ENCODE assay signal across 9 mouse cellular contexts in the genomic region with DNA sequence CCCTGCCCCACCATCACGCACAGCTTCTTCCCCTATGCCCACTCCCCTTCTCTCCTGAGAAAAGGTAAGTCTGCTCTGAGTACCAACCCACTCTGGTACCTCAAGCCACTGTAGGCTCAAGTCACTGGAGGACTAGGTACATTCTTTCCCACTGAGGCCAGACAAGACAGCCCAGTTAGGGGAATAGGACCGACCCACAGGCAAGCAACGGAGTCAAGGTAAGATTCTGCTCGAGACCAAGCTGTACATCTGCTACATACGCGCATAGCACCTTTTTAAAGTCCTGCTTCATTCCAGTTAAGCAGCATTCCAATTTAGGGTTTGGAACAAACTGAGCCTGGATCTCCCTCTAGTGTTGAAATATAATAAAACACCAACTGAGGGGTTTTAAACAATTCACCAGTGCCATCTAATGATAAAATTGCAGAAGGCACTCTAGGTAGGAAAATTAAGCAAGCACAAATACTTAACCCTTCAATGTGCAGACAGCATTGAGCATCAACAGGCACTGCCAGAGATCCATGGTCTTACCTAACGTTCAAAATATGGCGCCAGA. TPM values are rescaled to one million over a fixed set of nuclear protein-coding genes. Genes with fewer than 3 reads are reported as not detected.
A peak's percentile ranks its signal among the peaks of the same experiment; 100 is the strongest.
DNase-seq lines count a peak whose midpoint lies in the region; ATAC-seq and TF ChIP-seq lines count a peak whose summit lies in the region.
"Had no signal": no experiment of that assay in that cellular context is flagged by ENCODE, and none has a peak within 500 bp of the region (broad histone marks: within the 10 kb centered on the region; RNA-seq: fewer than 3 reads in every experiment).

No protein-coding gene starts in this region.

- H3K9me3 ChIP-seq in ES-E14 (ENCODE audit: control insufficient read depth, insufficient read depth, low read depth, low read length) = peaks cover 3% of the 10 kb centered on the region; the same call in 1 of the 2 replicates
- no peaks in the 10 kb centered on the region for H3K9me3 ChIP-seq in embryonic facial prominence, embryonic 13.5 days
- H3K9me3 ChIP-seq in intestine, embryonic 15.5 days = no peaks in the 10 kb centered on the region

- no peak overlapping the region for H3K4me2 ChIP-seq in embryonic facial prominence, embryonic 13.5 days
- no peak overlapping the region for H3K4me2 ChIP-seq in intestine, embryonic 15.5 days (replicated peaks)

- H3K4me3 ChIP-seq in ES-E14 (ENCODE audit: insufficient read depth in 1 of 2, low read depth in 1 of 2, low read length in 2 of 2, poor library complexity in 1 of 2, severe bottlenecking in 1 of 2) = no peak overlapping the region
- H3K4me3 ChIP-seq in embryonic facial prominence, embryonic 13.5 days = no peak overlapping the region
- H3K4me3 ChIP-seq in intestine, embryonic 15.5 days (replicated peaks) = no peak overlapping the region
- H3K4me3 ChIP-seq: myocyte had no signal

- H3K4me1 ChIP-seq in ES-E14 (ENCODE audit: control insufficient read depth in 2 of 2, insufficient read depth in 2 of 2, low read length in 2 of 2, poor library complexity in 1 of 2) = peaks cover 0 to 3% of the 10 kb centered on the region in 2 experiments; a peak in 1 of 4 replicates
- no peaks in the 10 kb centered on the region for H3K4me1 ChIP-seq in embryonic facial prominence, embryonic 13.5 days
- H3K4me1 ChIP-seq in intestine, embryonic 15.5 days (replicated peaks) = no peaks in the 10 kb centered on the region

- no peaks in the 10 kb centered on the region for H3K27me3 ChIP-seq in embryonic facial prominence, embryonic 13.5 days
- H3K27me3 ChIP-seq in intestine, embryonic 15.5 days (replicated peaks) = no peaks in the 10 kb centered on the region

- H3K27ac ChIP-seq in ES-E14 (ENCODE audit: insufficient read depth, low read depth, low read length, poor library complexity, severe bottlenecking) = no peak overlapping the region
- no peak overlapping the region for H3K27ac ChIP-seq in embryonic facial prominence, embryonic 13.5 days
- H3K27ac ChIP-seq in intestine, embryonic 15.5 days = no peak overlapping the region

- ATAC-seq in embryonic facial prominence, embryonic 13.5 days (ENCODE audit: insufficient number of reproducible peaks, insufficient read depth, low FRiP score, low TSS enrichment, low read depth) = peak; percentile 52; the same call in 1 of the 2 replicates
- ATAC-seq in intestine, embryonic 15.5 days = peak; percentile 66
- peak; percentile 96 for ATAC-seq in megakaryocyte progenitor cell, adult 5-6 weeks (replicated peaks; ENCODE audit: poor library complexity)

- DNase-seq in heart, adult 8-10 months (ENCODE audit: low spot score) = peak; percentile 28
- DNase-seq in heart, adult 11 months = no peak
- DNase-seq in ES-E14 (ENCODE audit: low read depth, low spot score) = peak; percentile 67
- no peak for DNase-seq in urinary bladder, adult 2 months (ENCODE audit: low spot score)
- DNase-seq in adrenal gland, postnatal 36 days = no peak

- WGBS in embryonic facial prominence, embryonic 13.5 days = 23% methylated on average over 8 of the region's 8 CpGs
- 19% methylated on average over 8 of the region's 8 CpGs for WGBS in intestine, embryonic 15.5 days

- H3K36me3 ChIP-seq in ES-E14 (ENCODE audit: control insufficient read depth, insufficient read depth, low read length, poor library complexity, severe bottlenecking) = peaks cover 3% of the 10 kb centered on the region; the same call in 1 of the 2 replicates
- H3K36me3 ChIP-seq in embryonic facial prominence, embryonic 13.5 days = no peaks in the 10 kb centered on the region
- no peaks in the 10 kb centered on the region for H3K36me3 ChIP-seq in intestine, embryonic 15.5 days

- H3K9ac ChIP-seq in ES-E14 (ENCODE audit: insufficient read depth, low read depth, low read length, poor library complexity, severe bottlenecking) = no peak overlapping the region
- no peak overlapping the region for H3K9ac ChIP-seq in embryonic facial prominence, embryonic 13.5 days
- no peak overlapping the region for H3K9ac ChIP-seq in intestine, embryonic 15.5 days

- in situ Hi-C loops in ES-E14 (cut with MboI; ENCODE audit: low sequenced_read_pairs in 2 of 2, unreplicated experiment in 2 of 2) = no loop called here

TF ChIP-seq in ES-E14, 5 proteins besides CTCF, POLR2A, EP300 and RAD21:
- peak; percentile 100 for TF ChIP-seq ZC3H11A (IDR thresholded peaks at IDR 0.05; ENCODE audit: borderline replicate concordance, low read depth, low read length)
- no peak; the same call in 1 of the 2 replicates for TF ChIP-seq HCFC1 (IDR thresholded peaks at IDR 0.05; ENCODE audit: borderline replicate concordance, insufficient read depth, low read length)
- TF ChIP-seq ZNF384 (IDR thresholded peaks at IDR 0.05; ENCODE audit: low read depth, low read length) = peak; percentile 33; the same call in 1 of the 2 replicates

RNA-seq across cellular contexts. Expression of gene Lnp1, which starts 7.7 kb away (rescaled TPM):
- not detected for total RNA-seq in heart, adult 8-10 months (2022)
- not detected in 2 replicates for total RNA-seq in ES-E14 (2012; rRNA removed)
- not detected in 2 replicates for polyA plus RNA-seq in embryonic facial prominence, embryonic 13.5 days (2015; fragmentation: Nextera tagmentation; extraction: Ambion mirVana)
- not detected in 2 replicates for polyA plus RNA-seq in intestine, embryonic 15.5 days (2015; fragmentation: Nextera tagmentation; extraction: Ambion mirVana)
- not detected in 2 replicates for total RNA-seq in megakaryocyte progenitor cell, adult 5-6 weeks (2015)
- total RNA-seq in megakaryocyte progenitor cell, adult 5-6 weeks (2017) = not detected in 2 replicates
- polyA plus RNA-seq in urinary bladder, adult 2 months (2012; rRNA removed) = not detected in 2 replicates
- not detected for total RNA-seq in adrenal gland, postnatal 36 days (2021)
- polyA plus RNA-seq: myocyte had no signal

RNA-seq across cellular contexts. Expression of gene Tmem45a, which starts 34.2 kb away (rescaled TPM):
- 1 to 10 TPM; 1.1 to 3.4 (median 2.4) TPM for total RNA-seq in heart, adult 8-10 months (2022)
- total RNA-seq in ES-E14 (2012; rRNA removed) = 13.8 and 16.8 TPM in 2 replicates
- polyA plus RNA-seq in embryonic facial prominence, embryonic 13.5 days (2015; fragmentation: Nextera tagmentation; extraction: Ambion mirVana) = 36.0 and 37.7 TPM in 2 replicates
- 30.5 and 31.6 TPM in 2 replicates for polyA plus RNA-seq in intestine, embryonic 15.5 days (2015; fragmentation: Nextera tagmentation; extraction: Ambion mirVana)
- total RNA-seq in megakaryocyte progenitor cell, adult 5-6 weeks (2015) = not detected in 2 replicates
- not detected in 2 replicates for total RNA-seq in megakaryocyte progenitor cell, adult 5-6 weeks (2017)
- polyA plus RNA-seq in urinary bladder, adult 2 months (2012; rRNA removed) = 15.1 and 15.3 TPM in 2 replicates
- 1 to 10 TPM; 3.0 to 7.6 TPM for total RNA-seq in adrenal gland, postnatal 36 days (2021)

Comparison
In these comparisons a context has a peak if more than half of its experiments do, and no peak if none do; other contexts are left out.
1. DNase-seq: peak in heart, adult 8-10 months (single experiment) and ES-E14 (single experiment); none in heart, adult 11 months (single experiment), urinary bladder, adult 2 months (single experiment) and adrenal gland, postnatal 36 days (0 of 2).
2. Peak in every context shown above with its lines, with median percentiles within 50 percentile points of each other: ATAC-seq.